Mouse (Mus musculus): ENCODE data around the gene Ano1. TPM values are rescaled to one million over a fixed set of nuclear protein-coding genes. Genes with fewer than 3 reads are reported as not detected.

Ano1 gene
- polyA plus RNA-seq, 1 experiment from 2014 or later: 10.9 TPM

- Histone ChIP-seq H3K9me3 (no peaks in the 10 kb centered on the region), H3K4me1 (no peaks in the 10 kb centered on the region), H3K4me3 (no peak overlapping the region), H3K9ac (no peak overlapping the region), H3K4me2 (replicated peaks) (no peak overlapping the region), H3K36me3 (no peaks in the 10 kb centered on the region), H3K27me3 (no peaks in the 10 kb centered on the region), H3K27ac (no peak overlapping the region)
- WGBS: 79% methylated on average over 7 of the region's 7 CpGs
- ATAC-seq (ENCODE audit: insufficient number of reproducible peaks, insufficient read depth, low FRiP score, low TSS enrichment): no peak
These were observed 182.3 kb downstream of the Ano1 start for GRCm38 (mm10) chr7:144569428-144569827.

- H3K9me3 ChIP-seq: no peaks in the 10 kb centered on the region
- no peak overlapping the region for H3K4me2 ChIP-seq (replicated peaks)
- H3K27me3 ChIP-seq: no peaks in the 10 kb centered on the region
- ATAC-seq (ENCODE audit: insufficient number of reproducible peaks, insufficient read depth, low FRiP score, low TSS enrichment): no peak
- H3K4me1 ChIP-seq: no peaks in the 10 kb centered on the region
- H3K36me3 ChIP-seq: no peaks in the 10 kb centered on the region
- H3K4me3 ChIP-seq: no peak overlapping the region
- no peak overlapping the region for H3K27ac ChIP-seq
- no peak overlapping the region for H3K9ac ChIP-seq
These were observed 183.7 kb downstream of the Ano1 start for GRCm38 (mm10) chr7:144568091-144568490.

- 78% methylated on average over 3 of the region's 3 CpGs for WGBS
- ATAC-seq (ENCODE audit: insufficient number of reproducible peaks, insufficient read depth, low FRiP score, low TSS enrichment): no peak
- no peaks in the 10 kb centered on the region for H3K9me3 ChIP-seq
These were observed 184.7 kb downstream of the Ano1 start for GRCm38 (mm10) chr7:144566921-144567682.

GRCm38 (mm10) chr7:144563456-144564155, 188.2 kb downstream of the Ano1 start:
- Histone ChIP-seq H3K4me1 (no peaks in the 10 kb centered on the region), H3K36me3 (no peaks in the 10 kb centered on the region), H3K9ac (no peak overlapping the region), H3K9me3 (no peaks in the 10 kb centered on the region), H3K27ac (no peak overlapping the region), H3K4me3 (no peak overlapping the region), H3K4me2 (replicated peaks) (no peak overlapping the region), H3K27me3 (no peaks in the 10 kb centered on the region)
- 50% methylated on average over 9 of the region's 9 CpGs for WGBS
- ATAC-seq (ENCODE audit: insufficient number of reproducible peaks, insufficient read depth, low FRiP score, low TSS enrichment): no peak

More at GRCm38 (mm10) chr7:144566921-144567682, 184.7 kb downstream of the Ano1 start:
- Histone ChIP-seq H3K27me3 (no peaks in the 10 kb centered on the region), H3K27ac (no peak overlapping the region), H3K4me3 (no peak overlapping the region), H3K9ac (no peak overlapping the region), H3K36me3 (no peaks in the 10 kb centered on the region), H3K4me2 (replicated peaks) (no peak overlapping the region), H3K4me1 (no peaks in the 10 kb centered on the region)

- no peaks in the 10 kb centered on the region for H3K36me3 ChIP-seq
- H3K9ac ChIP-seq: no peak overlapping the region
- ATAC-seq (ENCODE audit: insufficient number of reproducible peaks, insufficient read depth, low FRiP score, low TSS enrichment): no peak
- no peak overlapping the region for H3K4me3 ChIP-seq
- no peak overlapping the region for H3K27ac ChIP-seq
- H3K4me2 ChIP-seq (replicated peaks): no peak overlapping the region
- H3K27me3 ChIP-seq: no peaks in the 10 kb centered on the region
- WGBS: 4% methylated on average over 3 of the region's 3 CpGs
- H3K9me3 ChIP-seq: no peaks in the 10 kb centered on the region
- no peaks in the 10 kb centered on the region for H3K4me1 ChIP-seq
These were observed 189.8 kb downstream of the Ano1 start for GRCm38 (mm10) chr7:144562016-144562415.

GRCm38 (mm10) chr7:144560594-144560993, 191.2 kb downstream of the Ano1 start:
- H3K36me3 ChIP-seq: no peaks in the 10 kb centered on the region
- no peak for ATAC-seq (ENCODE audit: insufficient number of reproducible peaks, insufficient read depth, low FRiP score, low TSS enrichment)
- 80% methylated on average over 4 of the region's 4 CpGs for WGBS
- no peak overlapping the region for H3K27ac ChIP-seq
- no peak overlapping the region for H3K9ac ChIP-seq
- H3K27me3 ChIP-seq: no peaks in the 10 kb centered on the region
- H3K4me2 ChIP-seq (replicated peaks): no peak overlapping the region
- H3K4me3 ChIP-seq: no peak overlapping the region
- no peaks in the 10 kb centered on the region for H3K4me1 ChIP-seq
- no peaks in the 10 kb centered on the region for H3K9me3 ChIP-seq

GRCm38 (mm10) chr7:144558552-144558951, 193.2 kb downstream of the Ano1 start:
- ATAC-seq (ENCODE audit: insufficient number of reproducible peaks, insufficient read depth, low FRiP score, low TSS enrichment): no peak
- Histone ChIP-seq H3K4me2 (replicated peaks) (no peak overlapping the region), H3K36me3 (no peaks in the 10 kb centered on the region), H3K4me3 (no peak overlapping the region), H3K27me3 (no peaks in the 10 kb centered on the region), H3K4me1 (no peaks in the 10 kb centered on the region), H3K27ac (no peak overlapping the region), H3K9me3 (no peaks in the 10 kb centered on the region), H3K9ac (no peak overlapping the region)
- WGBS: 49% methylated on average over 6 of the region's 6 CpGs

- Histone ChIP-seq H3K27ac (no peak overlapping the region), H3K9ac (peak overlapping the region; percentile 99), H3K9me3 (no peaks in the 10 kb centered on the region), H3K27me3 (no peaks in the 10 kb centered on the region), H3K36me3 (peaks cover 20% of the 10 kb centered on the region), H3K4me2 (replicated peaks) (peak overlapping the region; percentile 81), H3K4me1 (peaks cover 13% of the 10 kb centered on the region), H3K4me3 (peak overlapping the region; percentile 99)
- WGBS: 29% methylated on average over 8 of the region's 8 CpGs
- no peak for ATAC-seq (ENCODE audit: insufficient number of reproducible peaks, insufficient read depth, low FRiP score, low TSS enrichment)
These were observed 197.7 kb downstream of the Ano1 start for GRCm38 (mm10) chr7:144554123-144554472.

GRCm38 (mm10) chr7:144553237-144554122, 198.3 kb downstream of the Ano1 start, which contains the start of gene Ppfia1:
Gene Ppfia1 (minus strand): TSS chr7:144553729.
- H3K4me1 ChIP-seq: peaks cover 13% of the 10 kb centered on the region
- peak; percentile 89 for ATAC-seq (ENCODE audit: insufficient number of reproducible peaks, insufficient read depth, low FRiP score, low TSS enrichment)
- under 1% methylated on average over 89 of the region's 97 CpGs for WGBS
- H3K9me3 ChIP-seq: no peaks in the 10 kb centered on the region
- H3K4me2 ChIP-seq (replicated peaks): peak within 1 kb of the TSS; percentile 81
- H3K36me3 ChIP-seq: peaks cover 22% of the 10 kb centered on the region
- H3K9ac ChIP-seq: peak within 1 kb of the TSS; percentile 99
- H3K27ac ChIP-seq: peak within 1 kb of the TSS; percentile 65
- H3K4me3 ChIP-seq: peak within 1 kb of the TSS; percentile 99
- H3K27me3 ChIP-seq: no peaks in the 10 kb centered on the region

- WGBS: 88% methylated on average over 8 of the region's 8 CpGs
- H3K27me3 ChIP-seq: no peaks in the 10 kb centered on the region
- no peak for ATAC-seq (ENCODE audit: insufficient number of reproducible peaks, insufficient read depth, low FRiP score, low TSS enrichment)
- H3K4me1 ChIP-seq: peaks cover 13% of the 10 kb centered on the region
- no peak overlapping the region for H3K27ac ChIP-seq
- H3K9ac ChIP-seq: peak overlapping the region; percentile 99
- H3K4me2 ChIP-seq (replicated peaks): peak overlapping the region; percentile 81
- H3K36me3 ChIP-seq: peaks cover 26% of the 10 kb centered on the region
- H3K9me3 ChIP-seq: no peaks in the 10 kb centered on the region
- peak overlapping the region; percentile 99 for H3K4me3 ChIP-seq
These were observed 199.5 kb downstream of the Ano1 start for GRCm38 (mm10) chr7:144552274-144552673.

- H3K4me2 ChIP-seq (replicated peaks): no peak overlapping the region
- H3K4me3 ChIP-seq: no peak overlapping the region
- WGBS: 82% methylated on average over 1 of the region's 1 CpGs
- peaks cover 35% of the 10 kb centered on the region for H3K36me3 ChIP-seq
- no peak for ATAC-seq (ENCODE audit: insufficient number of reproducible peaks, insufficient read depth, low FRiP score, low TSS enrichment)
- H3K27me3 ChIP-seq: no peaks in the 10 kb centered on the region
- H3K9ac ChIP-seq: no peak overlapping the region
- no peaks in the 10 kb centered on the region for H3K9me3 ChIP-seq
- H3K27ac ChIP-seq: no peak overlapping the region
- H3K4me1 ChIP-seq: peaks cover 13% of the 10 kb centered on the region
These were observed 201.0 kb downstream of the Ano1 start for GRCm38 (mm10) chr7:144550811-144551210.

All from embryonic facial prominence, embryonic 12.5 days (tissue).